Mouse (Mus musculus) brain, adult 10 weeks (tissue): ENCODE results near the gene Etv6. TPM values are rescaled to one million over a fixed set of nuclear protein-coding genes. Genes with fewer than 3 reads are reported as not detected.

Experiments used
- polyA plus RNA-seq: library from polyadenylated mRNA; stranded (reverse); fragments of 350-450 nt; fragmentation: Illumina TruSeq; extraction: RNeasy Lipid Tissue Mini Kit (QIAGEN cat#74804); gene quantifications from one replicate; pipeline ENCODE4 v1.2.3, GENCODE M21; 2015; ENCODE audit warnings: low read depth, low replicate concordance

Gene Etv6
- 9.0 TPM for polyA plus RNA-seq

GRCm38 (mm10) chr6:134035490-134036405 is at the start of gene Etv6:
Gene Etv6 (plus strand): TSS chr6:134035700.

Other genes with a start within 250 kb of the Etv6 start
- not detected for gene Kap, start 181.9 kb upstream of the Etv6 start, polyA plus RNA-seq